ENCODE assay signal across 11 mouse cellular contexts in the genomic region with DNA sequence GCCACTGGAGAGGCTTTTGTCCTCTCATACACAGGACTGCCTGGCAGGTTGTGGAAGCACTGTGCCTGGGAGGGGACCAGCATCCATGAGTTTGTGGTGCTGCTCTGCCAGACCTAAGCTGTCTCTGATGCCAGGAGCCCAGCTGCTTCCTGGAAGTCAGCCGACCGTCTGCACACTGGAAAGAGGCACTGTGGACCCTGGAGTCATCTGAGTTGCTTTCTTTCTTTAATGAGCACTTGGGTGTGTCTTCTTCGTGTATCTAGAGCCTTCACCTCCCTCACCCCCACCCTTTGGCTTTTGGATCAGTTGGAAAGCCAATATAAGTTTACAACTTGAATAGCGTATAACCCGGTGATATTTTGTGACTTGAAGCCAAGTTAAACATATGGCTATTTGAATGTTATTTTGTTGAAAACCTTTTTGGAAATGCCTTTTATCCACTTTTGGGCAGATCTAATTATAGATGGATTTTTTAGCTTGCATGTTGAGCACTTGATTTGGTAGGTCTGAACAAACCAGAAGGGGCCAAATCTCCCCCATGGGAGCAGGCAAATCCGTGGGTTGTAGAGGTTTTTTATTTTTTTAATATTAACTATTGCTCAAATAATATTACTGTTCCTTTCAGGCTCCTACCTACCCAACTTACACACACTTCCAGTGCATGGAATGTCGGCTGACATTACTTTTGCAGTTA.
DNase-seq lines count a peak whose midpoint lies in the region; ATAC-seq and TF ChIP-seq lines count a peak whose summit lies in the region.
"Had no signal": no experiment of that assay in that cellular context is flagged by ENCODE, and none has a peak within 500 bp of the region (broad histone marks: within the 10 kb centered on the region; RNA-seq: fewer than 3 reads in every experiment).

No protein-coding gene starts in this region.

- H3K9ac ChIP-seq in heart, embryonic 11.5 days (ENCODE audit: low read depth, low read length), result no peak overlapping the region
- no peak overlapping the region for H3K9ac ChIP-seq in midbrain, embryonic 14.5 days (replicated peaks; ENCODE audit: low read length)
- H3K9ac ChIP-seq in midbrain, embryonic 16.5 days (ENCODE audit: low read depth, low read length), result no peak overlapping the region

- no peak for TF ChIP-seq CTCF in left cerebral cortex, adult 2 months (IDR thresholded peaks at IDR 0.05)

- H3K4me3 ChIP-seq in heart, embryonic 11.5 days (ENCODE audit: low read depth, low read length), result no peak overlapping the region
- no peak overlapping the region for H3K4me3 ChIP-seq in midbrain, embryonic 14.5 days (replicated peaks; ENCODE audit: low read depth, low read length)
- H3K4me3 ChIP-seq in midbrain, embryonic 16.5 days (ENCODE audit: low read depth, low read length), result no peak overlapping the region
- no peak overlapping the region for H3K4me3 ChIP-seq in left cerebral cortex, adult 2 months
- H3K4me3 ChIP-seq: midbrain, embryonic 10.5 days had no signal

- no peaks in the 10 kb centered on the region for H3K27me3 ChIP-seq in heart, embryonic 11.5 days (ENCODE audit: control insufficient read depth, insufficient read depth, low read length)
- H3K27me3 ChIP-seq in midbrain, embryonic 14.5 days (ENCODE audit: control insufficient read depth, insufficient read depth, low read length), result no peaks in the 10 kb centered on the region
- H3K27me3 ChIP-seq in midbrain, embryonic 16.5 days (ENCODE audit: control insufficient read depth, insufficient read depth, low read depth, low read length), result no peaks in the 10 kb centered on the region

- no peaks in the 10 kb centered on the region for H3K36me3 ChIP-seq in heart, embryonic 11.5 days (ENCODE audit: control insufficient read depth, insufficient read depth, low read length)
- no peaks in the 10 kb centered on the region for H3K36me3 ChIP-seq in midbrain, embryonic 14.5 days (ENCODE audit: control insufficient read depth, insufficient read depth, low read length)
- no peaks in the 10 kb centered on the region for H3K36me3 ChIP-seq in midbrain, embryonic 16.5 days (ENCODE audit: control insufficient read depth, insufficient read depth, low read length)
- H3K36me3 ChIP-seq: midbrain, embryonic 10.5 days had no signal

- no peak for ATAC-seq in heart, embryonic 11.5 days (replicated peaks; ENCODE audit: insufficient number of reproducible peaks, low FRiP score, low TSS enrichment)
- ATAC-seq in midbrain, embryonic 14.5 days (ENCODE audit: low FRiP score, low TSS enrichment), result no peak
- no peak for ATAC-seq in midbrain, embryonic 16.5 days

- intact Hi-C loops in heart, postnatal 14 days (cut with DNase I), result no loop called here
- intact Hi-C loops in left cerebral cortex, adult 2 months (cut with DNase I), result no loop called here

- H3K27ac ChIP-seq in heart, embryonic 11.5 days (ENCODE audit: low read depth, low read length), result no peak overlapping the region
- H3K27ac ChIP-seq in midbrain, embryonic 14.5 days (replicated peaks; ENCODE audit: low read depth, low read length), result no peak overlapping the region
- no peak overlapping the region for H3K27ac ChIP-seq in midbrain, embryonic 16.5 days (ENCODE audit: low read length)
- no peak overlapping the region for H3K27ac ChIP-seq in left cerebral cortex, adult 2 months
- H3K27ac ChIP-seq: midbrain, embryonic 10.5 days had no signal

- H3K9me3 ChIP-seq in heart, embryonic 11.5 days (replicated peaks; ENCODE audit: control insufficient read depth, low read length), result no peaks in the 10 kb centered on the region
- no peaks in the 10 kb centered on the region for H3K9me3 ChIP-seq in midbrain, embryonic 14.5 days (ENCODE audit: control insufficient read depth, low read length)
- no peaks in the 10 kb centered on the region for H3K9me3 ChIP-seq in midbrain, embryonic 16.5 days (replicated peaks; ENCODE audit: control insufficient read depth, low read length, poor library complexity, severe bottlenecking)
- H3K9me3 ChIP-seq: midbrain, embryonic 10.5 days had no signal

- no peak overlapping the region for H3K4me2 ChIP-seq in heart, embryonic 11.5 days
- H3K4me2 ChIP-seq in midbrain, embryonic 14.5 days (ENCODE audit: low read length), result no peak overlapping the region
- no peak overlapping the region for H3K4me2 ChIP-seq in midbrain, embryonic 16.5 days (ENCODE audit: low read length)

- WGBS in heart, embryonic 11.5 days (ENCODE audit: insufficient replicate concordance), result 68% methylated on average over 7 of the region's 7 CpGs
- 77% methylated on average over 7 of the region's 7 CpGs for WGBS in midbrain, embryonic 14.5 days
- WGBS in midbrain, embryonic 16.5 days, result 74% methylated on average over 7 of the region's 7 CpGs
- WGBS in large intestine, adult 2 months, result 17% methylated on average over 7 of the region's 7 CpGs

- no peaks in the 10 kb centered on the region for H3K4me1 ChIP-seq in heart, embryonic 11.5 days (ENCODE audit: control insufficient read depth, insufficient read depth, low read length)
- H3K4me1 ChIP-seq in midbrain, embryonic 14.5 days (ENCODE audit: control insufficient read depth, insufficient read depth, low read length), result no peaks in the 10 kb centered on the region
- no peaks in the 10 kb centered on the region for H3K4me1 ChIP-seq in midbrain, embryonic 16.5 days (ENCODE audit: control insufficient read depth, insufficient read depth, low read length)
- H3K4me1 ChIP-seq: midbrain, embryonic 10.5 days had no signal

- DNase-seq in heart, postnatal 14 days, result peak; percentile 21 to 25
- DNase-seq in midbrain, embryonic 14.5 days, result peak; percentile 20
- DNase-seq in cerebellum, adult 8-10 months, result peak; percentile 36
- peak; percentile 74 for DNase-seq in large intestine, adult 2 months (ENCODE audit: low read depth, low spot score)
- DNase-seq in ovary, postnatal 10 days (ENCODE audit: low spot score), result no peak
- DNase-seq in left cerebral cortex, adult 2 months (ENCODE audit: extremely low spot score in 1 of 2, low spot score in 2 of 2), result no peak
- DNase-seq: kidney, adult 18-20 months; right cerebral cortex, postnatal 4 days had no signal

Comparison
In these comparisons a context has a peak if more than half of its experiments do, and no peak if none do; other contexts are left out.
1. DNase-seq: peak in heart, postnatal 14 days (2 of 2), midbrain, embryonic 14.5 days (single experiment), cerebellum, adult 8-10 months (single experiment) and large intestine, adult 2 months (single experiment); none in ovary, postnatal 10 days (single experiment) and left cerebral cortex, adult 2 months (0 of 2).